Mouse (Mus musculus): ENCODE measurements around the gene Lingo2. TPM values are rescaled to one million over a fixed set of nuclear protein-coding genes. Genes with fewer than 3 reads are reported as not detected.

Lingo2 gene
- polyA plus RNA-seq, 1 experiment, result not detected

GRCm38 (mm10) chr4:36824982-36825381 lies 126.6 kb downstream of the Lingo2 start:
- Histone ChIP-seq H3K36me3 (replicated peaks; ENCODE audit: low read length) (no peaks in the 10 kb centered on the region), H3K4me1 (no peaks in the 10 kb centered on the region), H3K4me3 (replicated peaks) (no peak overlapping the region), H3K27me3 (replicated peaks) (no peaks in the 10 kb centered on the region), H3K9me3 (no peaks in the 10 kb centered on the region)
- no peak for TF ChIP-seq FLI1 (IDR thresholded peaks at IDR 0.05; ENCODE audit: low read length)
- TF ChIP-seq GATA1 (IDR thresholded peaks at IDR 0.05; ENCODE audit: borderline replicate concordance, low read length), result no peak

GRCm38 (mm10) chr4:36821914-36822313 lies 129.6 kb downstream of the Lingo2 start:
- H3K36me3 ChIP-seq (replicated peaks; ENCODE audit: low read length), result no peaks in the 10 kb centered on the region
- H3K9me3 ChIP-seq, result no peaks in the 10 kb centered on the region
- no peak overlapping the region for H3K4me3 ChIP-seq (replicated peaks)
- TF ChIP-seq FLI1 (IDR thresholded peaks at IDR 0.05; ENCODE audit: low read length), result no peak
- TF ChIP-seq GATA1 (IDR thresholded peaks at IDR 0.05; ENCODE audit: borderline replicate concordance, low read length), result no peak
- no peaks in the 10 kb centered on the region for H3K27me3 ChIP-seq (replicated peaks)
- no peaks in the 10 kb centered on the region for H3K4me1 ChIP-seq

- no peaks in the 10 kb centered on the region for H3K9me3 ChIP-seq
Observed at GRCm38 (mm10) chr4:36775088-36775487, 176.5 kb downstream of the Lingo2 start.

GRCm38 (mm10) chr4:36730691-36731090 lies 220.9 kb downstream of the Lingo2 start:
- no peaks in the 10 kb centered on the region for H3K27me3 ChIP-seq (replicated peaks)

More at GRCm38 (mm10) chr4:36775088-36775487, 176.5 kb downstream of the Lingo2 start:
- Histone ChIP-seq H3K4me1 (0 out of 2 replicates have a peak, but pooled peaks cover 4% of the 10 kb centered on the region), H3K27me3 (replicated peaks) (no peaks in the 10 kb centered on the region), H3K36me3 (replicated peaks; ENCODE audit: low read length) (no peaks in the 10 kb centered on the region), H3K4me3 (replicated peaks) (no peak overlapping the region)
- TF ChIP-seq GATA1 (IDR thresholded peaks at IDR 0.05; ENCODE audit: borderline replicate concordance, low read length), result no peak
- TF ChIP-seq FLI1 (IDR thresholded peaks at IDR 0.05; ENCODE audit: low read length), result no peak

GRCm38 (mm10) chr4:36716411-36716810 lies 235.1 kb downstream of the Lingo2 start:
- H3K36me3 ChIP-seq (replicated peaks; ENCODE audit: low read length), result no peaks in the 10 kb centered on the region
- no peaks in the 10 kb centered on the region for H3K4me1 ChIP-seq
- H3K4me3 ChIP-seq (replicated peaks), result no peak overlapping the region
- TF ChIP-seq FLI1 (IDR thresholded peaks at IDR 0.05; ENCODE audit: low read length), result no peak
- no peak for TF ChIP-seq GATA1 (IDR thresholded peaks at IDR 0.05; ENCODE audit: borderline replicate concordance, low read length)
- no peaks in the 10 kb centered on the region for H3K27me3 ChIP-seq (replicated peaks)
- no peaks in the 10 kb centered on the region for H3K9me3 ChIP-seq

More at GRCm38 (mm10) chr4:36730691-36731090, 220.9 kb downstream of the Lingo2 start:
- no peak for TF ChIP-seq GATA1 (IDR thresholded peaks at IDR 0.05; ENCODE audit: borderline replicate concordance, low read length)
- no peak for TF ChIP-seq FLI1 (IDR thresholded peaks at IDR 0.05; ENCODE audit: low read length)
- Histone ChIP-seq H3K9me3 (no peaks in the 10 kb centered on the region), H3K36me3 (replicated peaks; ENCODE audit: low read length) (no peaks in the 10 kb centered on the region), H3K4me3 (replicated peaks) (no peak overlapping the region), H3K4me1 (no peaks in the 10 kb centered on the region)

- H3K4me3 ChIP-seq (replicated peaks), result no peak overlapping the region
- no peaks in the 10 kb centered on the region for H3K4me1 ChIP-seq
- no peak for TF ChIP-seq GATA1 (IDR thresholded peaks at IDR 0.05; ENCODE audit: borderline replicate concordance, low read length)
- no peak for TF ChIP-seq FLI1 (IDR thresholded peaks at IDR 0.05; ENCODE audit: low read length)
- H3K36me3 ChIP-seq (replicated peaks; ENCODE audit: low read length), result no peaks in the 10 kb centered on the region
- H3K27me3 ChIP-seq (replicated peaks), result no peaks in the 10 kb centered on the region
- H3K9me3 ChIP-seq, result no peaks in the 10 kb centered on the region
Observed at GRCm38 (mm10) chr4:36698888-36699287, 252.7 kb downstream of the Lingo2 start.

GRCm38 (mm10) chr4:36696810-36697209 lies 254.7 kb downstream of the Lingo2 start:
- no peaks in the 10 kb centered on the region for H3K9me3 ChIP-seq
- no peaks in the 10 kb centered on the region for H3K27me3 ChIP-seq (replicated peaks)
- H3K4me1 ChIP-seq, result no peaks in the 10 kb centered on the region
- TF ChIP-seq GATA1 (IDR thresholded peaks at IDR 0.05; ENCODE audit: borderline replicate concordance, low read length) (no peak), FLI1 (IDR thresholded peaks at IDR 0.05; ENCODE audit: low read length) (no peak)
- no peak overlapping the region for H3K4me3 ChIP-seq (replicated peaks)
- no peaks in the 10 kb centered on the region for H3K36me3 ChIP-seq (replicated peaks; ENCODE audit: low read length)

- Histone ChIP-seq H3K4me1 (no peaks in the 10 kb centered on the region), H3K27me3 (replicated peaks) (no peaks in the 10 kb centered on the region), H3K9me3 (no peaks in the 10 kb centered on the region), H3K36me3 (replicated peaks; ENCODE audit: low read length) (no peaks in the 10 kb centered on the region), H3K4me3 (replicated peaks) (no peak overlapping the region)
- no peak for TF ChIP-seq GATA1 (IDR thresholded peaks at IDR 0.05; ENCODE audit: borderline replicate concordance, low read length)
- no peak for TF ChIP-seq FLI1 (IDR thresholded peaks at IDR 0.05; ENCODE audit: low read length)
Observed at GRCm38 (mm10) chr4:36659920-36660319, 291.6 kb downstream of the Lingo2 start.

GRCm38 (mm10) chr4:36647753-36648152 lies 303.8 kb downstream of the Lingo2 start:
- H3K27me3 ChIP-seq (replicated peaks), result no peaks in the 10 kb centered on the region
- no peaks in the 10 kb centered on the region for H3K9me3 ChIP-seq
- H3K36me3 ChIP-seq (replicated peaks; ENCODE audit: low read length), result no peaks in the 10 kb centered on the region
- no peak for TF ChIP-seq FLI1 (IDR thresholded peaks at IDR 0.05; ENCODE audit: low read length)
- TF ChIP-seq GATA1 (IDR thresholded peaks at IDR 0.05; ENCODE audit: borderline replicate concordance, low read length), result no peak
- no peaks in the 10 kb centered on the region for H3K4me1 ChIP-seq
- H3K4me3 ChIP-seq (replicated peaks), result no peak overlapping the region

- H3K9me3 ChIP-seq, result no peaks in the 10 kb centered on the region
- no peaks in the 10 kb centered on the region for H3K36me3 ChIP-seq (replicated peaks; ENCODE audit: low read length)
- no peak overlapping the region for H3K4me3 ChIP-seq (replicated peaks)
- H3K27me3 ChIP-seq (replicated peaks), result no peaks in the 10 kb centered on the region
- H3K4me1 ChIP-seq, result no peaks in the 10 kb centered on the region
- TF ChIP-seq FLI1 (IDR thresholded peaks at IDR 0.05; ENCODE audit: low read length) (no peak), GATA1 (IDR thresholded peaks at IDR 0.05; ENCODE audit: borderline replicate concordance, low read length) (no peak)
Observed at GRCm38 (mm10) chr4:36635666-36636065, 315.9 kb downstream of the Lingo2 start.

GRCm38 (mm10) chr4:36576801-36577200 lies 374.7 kb downstream of the Lingo2 start:
- no peaks in the 10 kb centered on the region for H3K27me3 ChIP-seq (replicated peaks)
- H3K36me3 ChIP-seq (replicated peaks; ENCODE audit: low read length), result no peaks in the 10 kb centered on the region
- H3K4me1 ChIP-seq, result no peaks in the 10 kb centered on the region
- no peak overlapping the region for H3K4me3 ChIP-seq (replicated peaks)
- H3K9me3 ChIP-seq, result no peaks in the 10 kb centered on the region
- TF ChIP-seq FLI1 (IDR thresholded peaks at IDR 0.05; ENCODE audit: low read length) (no peak), GATA1 (IDR thresholded peaks at IDR 0.05; ENCODE audit: borderline replicate concordance, low read length) (no peak)

All from megakaryocyte, embryonic 14.5 days (primary cell).